Mouse (Mus musculus) hindbrain, embryonic 12.5 days (tissue): ENCODE measurements around the gene 0610040J01Rik. TPM values are rescaled to one million over a fixed set of nuclear protein-coding genes. Genes with fewer than 3 reads are reported as not detected.
A peak's percentile ranks its signal among the peaks of the same experiment; 100 is the strongest.
"Not testable (repeated sequence)": the region's sequence is repeated elsewhere in the genome, so short reads cannot be mapped to it uniquely, and the experiment has no call there.

Experiments
- ATAC-seq: fragments of 200-750 bp; cut with Nextera tagmentation; 2 replicates; pipeline ENCODE4 v1.8.0; 2017; ENCODE audit warnings: moderate TSS enrichment; ENCODE audit not compliant: low FRiP score
- H3K27ac ChIP-seq: fragments of 300-500 bp; sonication (generic); 2 replicates; pipeline ENCODE4 v1.5.1; 2016; ENCODE audit warnings: mild to moderate bottlenecking
- H3K27me3 ChIP-seq: fragments of 300-500 bp; sonication (generic); 2 replicates; pipeline ENCODE4 v1.6.1; 2016; ENCODE audit warnings: mild to moderate bottlenecking
- H3K36me3 ChIP-seq: fragments of 300-500 bp; sonication (generic); 2 replicates; pipeline ENCODE4 v1.6.1; 2016; ENCODE audit warnings: mild to moderate bottlenecking
- H3K4me1 ChIP-seq: fragments of 300-500 bp; sonication (generic); 2 replicates; pipeline ENCODE4 v1.6.1; 2016
- H3K4me2 ChIP-seq: fragments of 300-500 bp; sonication (generic); replicated peaks from 2 replicates; pipeline ENCODE4 v1.6.1; 2016; ENCODE audit warnings: mild to moderate bottlenecking
- H3K4me3 ChIP-seq: fragments of 300-500 bp; sonication (generic); 2 replicates; pipeline ENCODE4 v1.5.1; 2016; ENCODE audit warnings: mild to moderate bottlenecking
- H3K9ac ChIP-seq: fragments of 300-500 bp; sonication (generic); 2 replicates; pipeline ENCODE4 v1.6.1; 2016; ENCODE audit warnings: mild to moderate bottlenecking, moderate library complexity
- H3K9me3 ChIP-seq: fragments of 300-500 bp; sonication (generic); replicated peaks from 2 replicates; pipeline ENCODE4 v1.6.1; 2016; ENCODE audit warnings: mild to moderate bottlenecking
- WGBS: fragments of 180-500 bp; shearing (Covaris S2); methylation state at CpG from one replicate; pipeline ENCODE4 v1.1.7; 2016; 5-methylcytosine and 5-hydroxymethylcytosine counted together
- polyA plus RNA-seq: library from polyadenylated mRNA; unstranded; fragments of >200 nt; fragmentation: Nextera tagmentation; extraction: Ambion mirVana; gene quantifications from 2 replicates; pipeline ENCODE4 v1.2.1, GENCODE M21; 2016

Gene 0610040J01Rik
- polyA plus RNA-seq, 1 experiment from 2014 or later: 4.8 TPM

DNA sequence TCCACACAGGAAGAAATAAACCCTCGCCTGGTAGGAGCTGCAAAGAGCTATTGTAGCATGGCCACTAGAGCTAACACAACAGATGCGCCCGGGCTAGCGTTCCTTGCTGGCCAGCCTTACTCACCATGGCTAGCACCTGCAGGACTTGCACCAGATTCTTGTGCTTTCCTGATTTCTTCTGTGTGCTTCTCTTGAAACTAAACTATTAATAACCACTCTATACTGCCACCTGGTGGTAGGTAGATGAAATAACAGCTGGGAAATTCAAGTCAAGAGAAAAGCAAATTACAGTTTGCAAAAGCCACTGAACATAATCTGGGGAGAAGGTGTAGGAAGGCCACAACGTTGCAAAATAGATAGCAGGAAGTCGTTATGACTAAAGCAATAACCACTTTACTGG, 74.5 kb downstream of the 0610040J01Rik start:
- Histone ChIP-seq H3K4me3 (no peak overlapping the region), H3K9me3 (0 out of 2 replicates have a peak, but pooled peaks cover 4% of the 10 kb centered on the region), H3K27me3 (no peaks in the 10 kb centered on the region), H3K9ac (no peak overlapping the region), H3K27ac (no peak overlapping the region), H3K4me2 (no peak overlapping the region), H3K4me1 (no peaks in the 10 kb centered on the region), H3K36me3 (no peaks in the 10 kb centered on the region)
- WGBS: 39% methylated on average over 6 of the region's 6 CpGs
- ATAC-seq: no peak

DNA sequence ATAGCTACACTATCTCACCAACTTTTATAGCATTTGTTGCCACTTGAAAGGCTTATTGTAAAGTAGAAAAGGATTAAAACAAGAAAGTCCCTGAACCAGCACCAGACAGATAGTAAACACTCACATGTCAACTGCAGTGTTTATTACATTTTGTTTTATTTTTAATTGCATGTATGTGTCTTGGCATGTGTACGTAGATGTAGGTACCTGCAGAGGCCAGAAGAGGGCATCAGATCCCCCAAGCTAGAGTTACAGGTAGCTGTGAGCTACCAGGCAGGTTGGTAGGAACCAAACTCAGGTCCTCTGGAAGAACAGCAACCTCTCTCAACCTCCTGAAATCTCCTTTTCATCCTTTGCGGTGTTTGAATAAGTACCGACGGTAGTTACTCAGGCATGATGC, 74.9 kb downstream of the 0610040J01Rik start:
- no peak overlapping the region for H3K4me3 ChIP-seq
- 0 out of 2 replicates have a peak, but pooled peaks cover 4% of the 10 kb centered on the region for H3K9me3 ChIP-seq
- H3K4me1 ChIP-seq: no peaks in the 10 kb centered on the region
- no peak overlapping the region for H3K27ac ChIP-seq
- ATAC-seq: no peak
- 100% methylated on average over 4 of the region's 4 CpGs for WGBS
- no peaks in the 10 kb centered on the region for H3K36me3 ChIP-seq
- H3K9ac ChIP-seq: no peak overlapping the region
- H3K27me3 ChIP-seq: no peaks in the 10 kb centered on the region
- no peak overlapping the region for H3K4me2 ChIP-seq

DNA sequence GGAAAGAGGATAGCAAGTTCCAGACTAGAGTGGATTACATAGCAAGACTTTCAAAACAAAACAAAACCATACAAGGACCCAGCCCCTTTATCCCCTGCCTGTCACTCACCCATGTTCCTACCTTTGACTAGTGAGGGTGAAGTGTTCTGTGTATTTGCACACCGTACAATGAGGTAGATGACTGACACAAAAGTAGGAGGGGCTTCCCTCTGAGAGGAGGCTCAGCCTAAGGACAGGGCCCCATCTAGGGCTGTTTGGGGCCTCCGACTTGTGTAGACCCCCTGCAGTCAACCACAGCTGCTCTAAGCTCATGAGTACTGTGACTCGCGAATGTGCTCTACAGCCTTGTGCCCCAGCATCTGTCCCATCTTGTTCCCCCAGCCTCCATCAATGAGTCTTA, 79.1 kb downstream of the 0610040J01Rik start:
- H3K4me2 ChIP-seq: no peak overlapping the region
- H3K36me3 ChIP-seq: no peaks in the 10 kb centered on the region
- ATAC-seq: no peak
- H3K27ac ChIP-seq: no peak overlapping the region
- WGBS: 68% methylated on average over 4 of the region's 4 CpGs
- no peaks in the 10 kb centered on the region for H3K4me1 ChIP-seq
- H3K9ac ChIP-seq: no peak overlapping the region
- no peak overlapping the region for H3K4me3 ChIP-seq
- H3K27me3 ChIP-seq: no peaks in the 10 kb centered on the region
- 0 out of 2 replicates have a peak, but pooled peaks cover 4% of the 10 kb centered on the region for H3K9me3 ChIP-seq

DNA sequence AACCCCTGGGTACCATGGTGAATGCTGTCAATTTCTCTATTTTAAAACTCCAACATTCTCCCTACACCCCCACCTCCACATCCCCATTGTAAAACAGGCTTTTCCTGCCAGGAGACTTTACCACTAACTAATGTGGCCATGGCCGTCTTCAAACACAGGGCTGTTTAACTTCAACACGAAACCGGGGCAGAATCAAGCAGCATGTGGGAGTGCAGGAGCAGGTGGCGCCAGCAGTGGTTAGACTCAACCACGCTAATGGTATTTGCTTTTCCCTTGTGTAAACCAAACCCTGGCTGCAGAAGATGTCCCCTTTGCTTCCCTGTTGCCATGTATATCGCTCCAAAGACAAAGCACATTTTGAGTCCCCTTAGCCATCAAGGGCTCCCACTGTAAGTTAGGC, 79.7 kb downstream of the 0610040J01Rik start:
- ATAC-seq: no peak
- Histone ChIP-seq H3K9me3 (0 out of 2 replicates have a peak, but pooled peaks cover 4% of the 10 kb centered on the region), H3K4me2 (no peak overlapping the region)

DNA sequence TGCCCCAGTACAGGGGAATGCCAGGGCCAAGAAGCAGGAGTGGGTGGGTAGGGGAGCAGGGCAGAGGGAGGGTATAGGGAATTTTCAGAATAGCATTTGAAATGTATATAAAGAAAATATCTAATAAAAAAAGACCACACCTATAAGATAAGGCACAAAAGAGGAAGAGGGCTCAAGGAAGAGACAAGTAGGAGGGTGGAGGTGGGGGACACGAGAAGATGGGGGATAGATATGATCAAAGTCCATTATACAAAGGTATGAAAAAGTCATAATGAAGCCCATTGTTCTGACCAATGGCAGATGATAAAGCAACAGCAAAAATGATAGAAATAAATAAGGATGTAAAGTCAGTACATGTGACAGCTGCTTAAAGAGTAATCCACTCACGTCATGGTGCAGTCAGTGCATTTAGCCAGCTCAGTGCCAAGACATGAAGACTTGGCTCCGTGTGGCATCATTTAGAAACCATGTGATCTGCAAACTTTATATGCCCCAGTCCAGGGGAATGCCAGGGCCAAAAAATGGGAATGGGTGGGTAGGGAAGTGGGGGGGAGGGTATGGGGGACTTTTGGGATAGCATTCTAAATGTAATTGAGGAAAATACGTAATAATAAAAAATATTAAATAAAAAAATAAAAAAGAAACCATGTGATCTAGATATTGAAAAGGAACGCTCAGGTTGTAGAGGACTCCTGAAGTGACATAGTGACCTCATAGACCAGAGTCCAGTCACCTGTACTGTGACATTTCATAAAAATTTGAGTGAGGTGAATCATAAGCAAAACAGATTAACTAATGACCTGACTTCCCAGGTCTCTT, 85.0 kb downstream of the 0610040J01Rik start:
- not testable (repeated sequence) for H3K9ac ChIP-seq, H3K27me3 ChIP-seq, H3K4me1 ChIP-seq, H3K36me3 ChIP-seq, H3K4me2 ChIP-seq, H3K4me3 ChIP-seq, H3K9me3 ChIP-seq, H3K27ac ChIP-seq, ATAC-seq
- 88% methylated on average over 5 of the region's 5 CpGs for WGBS

More for the DNA sequence above, 79.7 kb downstream of the 0610040J01Rik start:
- H3K27ac ChIP-seq: no peak overlapping the region
- no peak overlapping the region for H3K4me3 ChIP-seq
- 82% methylated on average over 6 of the region's 6 CpGs for WGBS
- H3K4me1 ChIP-seq: no peaks in the 10 kb centered on the region
- no peaks in the 10 kb centered on the region for H3K27me3 ChIP-seq
- H3K9ac ChIP-seq: no peak overlapping the region
- no peaks in the 10 kb centered on the region for H3K36me3 ChIP-seq

DNA sequence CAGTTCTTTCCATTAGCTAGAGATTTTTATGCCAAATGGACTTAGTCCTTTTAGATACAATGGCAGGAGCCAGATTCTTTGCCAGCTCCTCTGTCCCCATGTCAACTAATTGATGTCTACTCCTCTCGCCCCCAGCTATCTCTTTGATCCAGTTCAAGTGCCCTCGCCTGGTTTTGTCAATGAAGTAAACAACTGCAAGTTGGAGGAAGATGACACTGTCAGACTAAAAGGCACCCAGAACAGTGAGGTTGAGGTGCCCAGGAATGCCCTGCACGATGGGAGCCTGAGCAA, 85.6 kb downstream of the 0610040J01Rik start:
- H3K4me3 ChIP-seq: no peak overlapping the region
- 90% methylated on average over 3 of the region's 3 CpGs for WGBS
- no peak for ATAC-seq
- H3K4me2 ChIP-seq: no peak overlapping the region
- H3K27me3 ChIP-seq: no peaks in the 10 kb centered on the region
- no peak overlapping the region for H3K27ac ChIP-seq
- H3K36me3 ChIP-seq: no peaks in the 10 kb centered on the region
- no peaks in the 10 kb centered on the region for H3K4me1 ChIP-seq
- H3K9me3 ChIP-seq: no peaks in the 10 kb centered on the region
- no peak overlapping the region for H3K9ac ChIP-seq

DNA sequence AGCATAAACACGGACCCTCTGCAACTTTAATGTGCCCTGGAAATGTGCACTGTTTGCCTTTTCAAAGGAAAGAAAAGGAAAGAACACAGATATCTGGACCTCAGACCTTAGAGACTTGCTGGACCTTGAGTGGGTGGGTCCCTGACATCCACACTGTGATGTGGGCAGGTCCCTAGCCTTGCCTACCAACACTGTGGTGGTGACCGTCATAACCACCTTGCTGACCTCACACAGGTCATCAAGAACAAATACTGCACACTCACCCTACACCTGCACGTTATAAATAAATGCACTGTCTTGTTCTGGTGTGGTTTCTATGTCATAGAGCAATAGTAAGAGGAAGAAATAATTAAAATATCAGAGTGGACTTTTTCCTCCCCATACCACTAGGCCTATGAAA, 91.2 kb downstream of the 0610040J01Rik start:
- H3K36me3 ChIP-seq: no peaks in the 10 kb centered on the region
- H3K9ac ChIP-seq: no peak overlapping the region
- no peak for ATAC-seq
- no peaks in the 10 kb centered on the region for H3K9me3 ChIP-seq
- H3K4me1 ChIP-seq: no peaks in the 10 kb centered on the region
- no peak overlapping the region for H3K4me2 ChIP-seq
- WGBS: 88% methylated on average over 3 of the region's 3 CpGs
- H3K4me3 ChIP-seq: no peak overlapping the region
- H3K27me3 ChIP-seq: no peaks in the 10 kb centered on the region
- no peak overlapping the region for H3K27ac ChIP-seq

DNA sequence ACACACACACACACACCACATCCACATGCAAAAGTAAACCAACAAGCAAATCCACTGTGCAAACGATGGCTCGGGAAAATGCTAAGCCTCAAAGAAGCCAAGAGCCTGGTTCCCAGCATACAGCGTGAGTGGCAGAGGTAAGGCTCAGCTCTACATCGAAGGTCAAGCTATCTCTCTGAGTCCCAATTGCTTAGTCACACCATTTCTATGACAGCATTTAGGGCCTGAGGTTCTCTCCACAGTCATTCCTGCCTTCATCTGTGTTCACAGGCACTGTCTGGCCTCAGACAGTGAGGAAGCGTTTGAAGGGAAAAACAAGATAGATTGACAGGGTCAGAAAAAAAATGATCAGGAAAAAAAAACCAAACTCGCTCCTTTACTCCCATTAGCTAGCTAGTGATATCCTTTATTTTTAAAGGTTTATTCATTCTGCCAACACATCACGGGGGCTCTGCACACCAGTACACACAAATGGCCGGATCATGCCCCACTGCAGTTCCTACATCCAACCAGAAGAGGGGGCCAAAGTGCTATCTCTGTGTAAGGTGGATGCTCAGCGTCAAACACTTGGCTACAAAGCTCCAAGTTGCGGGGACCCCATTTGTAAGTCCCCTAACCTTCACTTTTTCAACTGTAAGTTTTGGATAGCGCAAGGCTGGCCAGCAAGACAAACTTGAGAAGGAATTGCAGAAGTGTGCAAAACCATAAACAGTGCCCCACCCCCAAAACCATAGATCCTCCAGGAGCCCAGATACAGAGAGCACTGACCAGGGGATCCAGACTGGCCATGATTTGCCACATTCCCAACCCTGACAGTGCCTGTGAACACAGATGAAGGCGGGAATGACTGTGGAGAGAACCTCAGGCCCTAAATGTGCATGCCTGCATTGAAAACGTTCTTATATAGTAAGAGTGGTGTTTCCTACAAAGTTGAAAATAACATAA, 94.3 kb downstream of the 0610040J01Rik start:
- H3K4me1 ChIP-seq: no peaks in the 10 kb centered on the region
- ATAC-seq: peak; percentile 60
- no peak overlapping the region for H3K9ac ChIP-seq
- no peaks in the 10 kb centered on the region for H3K27me3 ChIP-seq
- 46% methylated on average over 13 of the region's 13 CpGs for WGBS
- no peaks in the 10 kb centered on the region for H3K9me3 ChIP-seq
- H3K27ac ChIP-seq: no peak overlapping the region
- no peak overlapping the region for H3K4me2 ChIP-seq
- H3K36me3 ChIP-seq: no peaks in the 10 kb centered on the region
- H3K4me3 ChIP-seq: no peak overlapping the region

DNA sequence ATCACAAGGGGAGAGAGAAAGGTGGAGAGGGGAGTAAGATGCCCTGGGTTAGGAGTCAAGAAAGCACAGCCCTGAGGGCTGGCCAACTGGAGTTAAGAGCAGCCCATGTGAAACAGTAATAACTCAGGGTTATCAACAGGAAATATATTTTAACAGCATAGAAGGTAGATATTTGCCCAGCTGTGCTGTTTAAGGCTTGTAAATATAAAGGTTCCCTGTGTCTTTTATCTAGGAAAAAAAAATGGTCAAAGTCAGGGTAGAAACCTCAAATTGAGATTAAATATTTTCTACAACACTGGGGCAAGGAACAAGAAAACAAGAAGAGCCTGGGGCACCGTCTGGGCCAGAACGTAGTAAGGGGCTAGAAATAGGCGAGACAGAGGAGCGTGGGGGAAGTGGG, 95.3 kb downstream of the 0610040J01Rik start:
- ATAC-seq: no peak

DNA sequence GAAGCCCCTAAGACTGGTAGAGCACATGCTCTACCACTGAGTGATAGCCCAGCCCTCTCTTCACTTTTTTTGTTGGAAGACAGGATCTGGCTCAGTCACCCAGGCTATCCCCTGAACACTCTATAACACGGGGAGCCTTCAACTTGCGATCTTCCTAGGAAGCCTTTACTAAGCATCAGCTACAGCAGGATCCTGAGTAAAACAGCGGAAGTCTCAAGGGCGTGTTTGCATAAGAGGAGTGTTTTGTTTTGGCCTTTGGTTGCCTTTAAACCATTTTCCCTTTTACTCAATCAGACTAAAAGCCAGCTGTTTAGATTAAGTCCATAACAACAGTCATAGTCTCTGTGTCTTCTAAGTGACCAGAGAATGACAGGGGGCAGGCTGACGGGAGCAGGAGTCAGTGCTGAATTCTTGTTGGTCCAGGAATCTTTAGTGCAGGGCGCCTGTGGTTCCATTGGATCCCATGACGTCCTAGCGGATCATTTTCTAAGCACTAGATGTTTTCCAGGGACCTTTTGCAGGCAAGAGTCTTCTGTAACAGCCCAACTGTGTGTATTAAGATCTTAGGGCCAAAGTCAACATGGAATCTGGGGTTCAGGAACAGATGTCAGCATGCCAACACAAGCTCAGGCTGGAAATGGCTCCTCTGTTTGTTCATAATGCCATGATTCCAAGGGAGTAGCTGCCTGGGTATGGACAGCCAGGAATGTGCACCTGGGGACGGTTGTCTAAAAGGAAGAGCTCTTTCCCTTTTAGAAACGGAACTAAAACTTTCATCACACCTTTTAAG, 98.2 kb downstream of the 0610040J01Rik start:
- Histone ChIP-seq H3K27me3 (no peaks in the 10 kb centered on the region), H3K4me2 (no peak overlapping the region), H3K4me3 (no peak overlapping the region), H3K36me3 (no peaks in the 10 kb centered on the region), H3K9me3 (no peaks in the 10 kb centered on the region), H3K27ac (no peak overlapping the region), H3K4me1 (no peaks in the 10 kb centered on the region), H3K9ac (no peak overlapping the region)
- no peak for ATAC-seq
- 83% methylated on average over 10 of the region's 10 CpGs for WGBS

More for the DNA sequence above, 95.3 kb downstream of the 0610040J01Rik start:
- H3K4me3 ChIP-seq: no peak overlapping the region
- H3K4me1 ChIP-seq: no peaks in the 10 kb centered on the region
- no peak overlapping the region for H3K27ac ChIP-seq
- no peaks in the 10 kb centered on the region for H3K27me3 ChIP-seq
- H3K36me3 ChIP-seq: no peaks in the 10 kb centered on the region
- no peaks in the 10 kb centered on the region for H3K9me3 ChIP-seq
- H3K9ac ChIP-seq: no peak overlapping the region
- H3K4me2 ChIP-seq: no peak overlapping the region
- 69% methylated on average over 4 of the region's 4 CpGs for WGBS

DNA sequence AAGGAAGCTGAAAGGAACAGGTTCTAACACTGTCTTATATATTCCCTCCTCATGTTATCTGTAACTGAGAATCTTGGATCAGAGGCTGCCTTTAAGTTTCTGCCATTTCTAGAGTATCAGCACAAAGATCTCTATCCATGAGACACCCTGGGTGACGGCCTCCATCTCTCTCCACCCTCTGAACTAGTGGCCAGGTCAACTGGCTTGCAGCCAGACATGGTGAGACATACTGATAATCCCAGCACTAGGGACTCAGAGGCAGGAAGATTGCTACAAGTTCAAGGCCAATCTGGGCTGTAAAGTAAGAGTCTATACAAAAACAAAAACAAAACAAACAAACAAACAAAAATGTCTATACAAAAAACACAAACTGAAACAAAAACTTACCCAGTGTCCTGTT, 102.7 kb downstream of the 0610040J01Rik start:
- Histone ChIP-seq H3K4me3 (no peak overlapping the region), H3K27me3 (no peaks in the 10 kb centered on the region), H3K4me2 (no peak overlapping the region), H3K27ac (no peak overlapping the region), H3K36me3 (no peaks in the 10 kb centered on the region), H3K9ac (no peak overlapping the region), H3K4me1 (no peaks in the 10 kb centered on the region), H3K9me3 (no peaks in the 10 kb centered on the region)
- 80% methylated on average over 1 of the region's 1 CpGs for WGBS
- no peak for ATAC-seq
